Mouse (Mus musculus) CH12.LX (cell line): ENCODE data around the gene Nanog. TPM values are rescaled to one million over a fixed set of nuclear protein-coding genes. Genes with fewer than 3 reads are reported as not detected.

ENCODE experiments used
- DNase-seq: peaks from one replicate; pipeline ENCODE4 v3.0.0-alpha.2; 2013; ENCODE audit errors: extremely low read depth
- H3K27ac ChIP-seq: 2 replicates; pipeline ENCODE4 v1.5.1; 2012; ENCODE audit warnings: low read depth, mild to moderate bottlenecking, control low read depth, moderate library complexity; ENCODE audit not compliant: insufficient read depth
- H3K27me3 ChIP-seq: replicated peaks from 2 replicates; pipeline ENCODE3; 2012; ENCODE audit warnings: inconsistent platforms
- H3K36me3 ChIP-seq, 2 experiments: replicated peaks in 1 of 2; 2 replicates each; pipeline versions ENCODE3 to v1.6.1; 2012; ENCODE audit warnings: inconsistent platforms in 1 of 2, low read length in 1 of 2, mild to moderate bottlenecking in 1 of 2, mixed read lengths in 1 of 2, moderate library complexity in 1 of 2; ENCODE audit not compliant: control insufficient read depth in 1 of 2, insufficient read depth in 1 of 2
- H3K4me1 ChIP-seq, 2 experiments: 2 replicates each; pipeline ENCODE4 v1.6.1; 2012; ENCODE audit warnings: inconsistent platforms in 1 of 2, moderate library complexity in 1 of 2; ENCODE audit not compliant: insufficient read depth in 2 of 2, control insufficient read depth in 1 of 2
- H3K4me2 ChIP-seq: 2 replicates; pipeline ENCODE4 v1.6.1; 2012; ENCODE audit warnings: low read depth, mild to moderate bottlenecking, control low read depth; ENCODE audit not compliant: poor library complexity, insufficient read depth, severe bottlenecking
- H3K4me3 ChIP-seq, 3 experiments: fragments of 150-350 bp in 1 of 3; sonication (generic) in 1 of 3; replicated peaks in 1 of 3; 2 replicates each; pipeline versions ENCODE3 to v1.5.1; 2011 to 2012; ENCODE audit warnings: low read depth in 2 of 3, low read length in 2 of 3, mild to moderate bottlenecking in 2 of 3, moderate library complexity in 2 of 3, control low read depth in 1 of 3, improper control_type of control experiment in 1 of 3, inconsistent platforms in 1 of 3, mixed read lengths in 1 of 3; ENCODE audit not compliant: poor library complexity in 1 of 3
- H3K79me2 ChIP-seq: replicated peaks from 2 replicates; pipeline ENCODE4 v1.6.1; 2012; ENCODE audit warnings: mild to moderate bottlenecking, moderate library complexity; ENCODE audit not compliant: control insufficient read depth, poor library complexity, insufficient read depth, severe bottlenecking; ENCODE audit errors: extremely low read depth
- H3K9ac ChIP-seq: 2 replicates; pipeline ENCODE4 v1.6.1; 2012; ENCODE audit warnings: low read depth, mild to moderate bottlenecking, control low read depth, moderate library complexity; ENCODE audit not compliant: insufficient read depth
- H3K9me3 ChIP-seq: replicated peaks from 2 replicates; pipeline ENCODE3; 2012; ENCODE audit warnings: low read length, inconsistent platforms, mixed read lengths
- BHLHE40 ChIP-seq: IDR thresholded peaks from 2 replicates; pipeline ENCODE4 v1.6.1; 2011; ENCODE audit warnings: mild to moderate bottlenecking, low read depth, low read length, improper control_type of control experiment
- CHD1 ChIP-seq: IDR thresholded peaks from 2 replicates; pipeline ENCODE4 v1.6.1; 2012; ENCODE audit warnings: low read depth, low read length, improper control_type of control experiment, inconsistent platforms
- CTCF ChIP-seq, 2 experiments: IDR thresholded peaks in 1 of 2; conservative IDR thresholded peaks in 1 of 2; 2 replicates each; pipeline ENCODE4 v1.5.1; 2011 to 2012; ENCODE audit warnings: low read depth in 2 of 2, low read length in 2 of 2, improper control_type of control experiment in 1 of 2, inconsistent platforms in 1 of 2, mild to moderate bottlenecking in 1 of 2, moderate library complexity in 1 of 2
- EP300 ChIP-seq: IDR thresholded peaks from 2 replicates; pipeline ENCODE4 v1.6.1; 2011; ENCODE audit warnings: low read length, improper control_type of control experiment
- ETS1 ChIP-seq: conservative IDR thresholded peaks from 2 replicates; pipeline ENCODE4 v1.6.1; 2012; ENCODE audit warnings: low read depth, mild to moderate bottlenecking, inconsistent platforms, low read length, improper control_type of control experiment, moderate library complexity
- IRF4 ChIP-seq: IDR thresholded peaks from 2 replicates; pipeline ENCODE4 v1.6.1; 2014; ENCODE audit warnings: low read depth, mild to moderate bottlenecking, inconsistent platforms, low read length, improper control_type of control experiment
- JUN ChIP-seq: IDR thresholded peaks from 2 replicates; pipeline ENCODE4 v1.6.1; 2011; ENCODE audit warnings: low read depth, mild to moderate bottlenecking, low read length, improper control_type of control experiment, moderate library complexity; ENCODE audit not compliant: insufficient read depth
- KAT2A ChIP-seq: IDR thresholded peaks from 2 replicates; pipeline ENCODE4 v1.6.1; 2012; ENCODE audit warnings: low read length, improper control_type of control experiment, inconsistent platforms; ENCODE audit not compliant: insufficient replicate concordance
- MYC ChIP-seq: IDR thresholded peaks from 2 replicates; pipeline ENCODE4 v1.6.1; 2011; ENCODE audit warnings: low read depth, mild to moderate bottlenecking, improper control_type of control experiment, low read length
- NELFE ChIP-seq: IDR thresholded peaks from 2 replicates; pipeline ENCODE4 v1.6.1; 2011; ENCODE audit warnings: low read depth, low read length, improper control_type of control experiment
- NRF1 ChIP-seq: IDR thresholded peaks from 2 replicates; pipeline ENCODE4 v1.6.1; 2014; ENCODE audit warnings: low read depth, mild to moderate bottlenecking, inconsistent platforms, low read length, improper control_type of control experiment, moderate library complexity
- PAX5 ChIP-seq: IDR thresholded peaks from 2 replicates; pipeline ENCODE4 v1.6.1; 2012; ENCODE audit warnings: low read length, inconsistent platforms, mixed read lengths
- RCOR1 ChIP-seq: conservative IDR thresholded peaks from 2 replicates; pipeline ENCODE4 v1.6.1; 2012; ENCODE audit warnings: low read depth, mild to moderate bottlenecking, inconsistent platforms, low read length, improper control_type of control experiment
- SMC3 ChIP-seq: IDR thresholded peaks from 2 replicates; pipeline ENCODE4 v1.6.1; 2011; ENCODE audit warnings: low read depth, low read length, improper control_type of control experiment
- UBTF ChIP-seq: IDR thresholded peaks from 2 replicates; pipeline ENCODE4 v1.6.1; 2012; ENCODE audit warnings: low read depth, mild to moderate bottlenecking, inconsistent platforms, low read length, improper control_type of control experiment, moderate library complexity
- USF2 ChIP-seq: conservative IDR thresholded peaks from 2 replicates; pipeline ENCODE4 v1.6.1; 2011; ENCODE audit warnings: low read depth, low read length, improper control_type of control experiment
- ZC3H11A ChIP-seq: IDR thresholded peaks from 2 replicates; pipeline ENCODE4 v1.6.1; 2012; ENCODE audit warnings: low read depth, mild to moderate bottlenecking, inconsistent platforms, low read length, improper control_type of control experiment
- ZMIZ1 ChIP-seq: IDR thresholded peaks from 2 replicates; pipeline ENCODE4 v1.6.1; 2012; ENCODE audit warnings: low read depth, mild to moderate bottlenecking, inconsistent platforms, low read length, improper control_type of control experiment
- dilution Hi-C: fragments of 300-500 bp; cut with MboI; formaldehyde crosslinking; loops from 2 replicates; pipeline ENCODE4 v1.14.3; 2020; ENCODE audit warnings: low sequenced_read_pairs; ENCODE audit not compliant: extremely low pct_unique_long_range_greater_than_20kb, extremely low pct_ligation_motif_present
- in situ Hi-C: fragments of 300-500 bp; cut with MboI; formaldehyde crosslinking; loops from 3 replicates; pipeline ENCODE4 v1.14.3; 2019; ENCODE audit warnings: low sequenced_read_pairs, low pct_ligation_motif_present, low pct_unique_long_range_greater_than_20kb, mixed read lengths
- polyA plus RNA-seq: library from polyadenylated mRNA; unstranded; fragments of >175 nt; gene quantifications from 2 replicates; pipeline ENCODE4 v1.2.1, GENCODE M21; 2012; ENCODE audit warnings: low read depth; ENCODE audit not compliant: insufficient read length
- total RNA-seq, 2 experiments: library from RNA; depleted of rRNA; stranded (reverse); fragments of 300-350 nt in 1 of 2; fragments of >200 nt in 1 of 2; gene quantifications; 2 replicates each; pipeline ENCODE4 v1.2.3; 2012 to 2014

Nanog gene
- total and polyA plus RNA-seq, 3 experiments = 0.27 TPM; not detected in 2

DNA sequence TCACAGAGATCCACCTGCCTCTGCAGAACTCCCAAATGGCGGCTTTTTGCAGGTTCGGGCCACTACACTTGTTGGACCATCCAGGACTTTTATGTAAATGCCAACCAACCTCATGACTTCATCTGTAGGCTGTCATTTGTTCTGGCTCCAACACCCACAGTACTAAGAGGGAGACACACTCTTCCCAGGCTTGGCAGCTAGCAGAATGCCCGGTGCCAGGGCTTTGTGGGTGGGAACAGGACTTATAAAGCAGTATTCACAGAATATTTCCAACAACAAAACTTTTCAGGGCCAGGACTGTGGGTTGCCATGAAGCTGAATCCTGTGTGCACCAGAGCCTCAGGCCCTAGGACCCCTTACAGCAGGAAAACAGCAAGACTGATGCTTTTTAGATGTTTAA lies 24.6 kb upstream of the Nanog start:
- Histone ChIP-seq H3K27me3 (no peaks in the 10 kb centered on the region), H3K27ac (no peak overlapping the region), H3K79me2 (no peaks in the 10 kb centered on the region), H3K4me3 (no peak overlapping the region), H3K4me2 (no peak overlapping the region), H3K9ac (no peak overlapping the region), H3K4me1 (no peaks in the 10 kb centered on the region), H3K36me3 (no peaks in the 10 kb centered on the region), H3K9me3 (no peaks in the 10 kb centered on the region)
- in situ Hi-C loops = no loop called here
- dilution Hi-C loops = no loop called here
- TF ChIP-seq UBTF (no peak), ETS1 (no peak), RCOR1 (no peak), ZC3H11A (no peak), USF2 (no peak), NELFE (no peak), KAT2A (no peak), EP300 (no peak), SMC3 (no peak), IRF4 (no peak), CHD1 (no peak), BHLHE40 (no peak), CTCF (conservative IDR thresholded peaks at IDR 0.05 in 1 of 2, IDR thresholded peaks at IDR 0.05 in 1 of 2; ENCODE audit: low read depth in 2 of 2, low read length in 2 of 2) (no peak), PAX5 (no peak)
- DNase-seq = no peak

GRCm38 (mm10) chr6:122686709-122687108 lies 20.6 kb upstream of the Nanog start:
- DNase-seq = no peak
- Histone ChIP-seq H3K27me3 (no peaks in the 10 kb centered on the region), H3K4me3 (no peak overlapping the region), H3K4me2 (no peak overlapping the region), H3K4me1 (no peaks in the 10 kb centered on the region), H3K9me3 (no peaks in the 10 kb centered on the region), H3K9ac (no peak overlapping the region), H3K79me2 (no peaks in the 10 kb centered on the region), H3K27ac (no peak overlapping the region), H3K36me3 (no peaks in the 10 kb centered on the region)
- in situ Hi-C loops (no loop called here), dilution Hi-C loops (no loop called here)
- TF ChIP-seq ZMIZ1 (no peak), JUN (no peak), CHD1 (no peak), NRF1 (no peak), MYC (no peak), IRF4 (no peak)
